Mouse (Mus musculus): ENCODE measurements around the gene Baiap3.

GRCm38 (mm10) chr17:25222951-25223601 is 33.1 kb downstream of the Baiap3 start:
- TF ChIP-seq CTCF (IDR thresholded peaks at IDR 0.05): no peak
- TF ChIP-seq EP300 (IDR thresholded peaks at IDR 0.05): no peak
